ENCODE assay signal across 30 mouse cellular contexts in genomic region chr2:84761840-84762239, GRCm38 (mm10). TPM values are rescaled to one million over a fixed set of nuclear protein-coding genes. Genes with fewer than 3 reads are reported as not detected.
DNase-seq lines count a peak whose midpoint lies in the region; ATAC-seq and TF ChIP-seq lines count a peak whose summit lies in the region.
"Had no signal": no experiment of that assay in that cellular context is flagged by ENCODE, and none has a peak within 500 bp of the region (broad histone marks: within the 10 kb centered on the region; RNA-seq: fewer than 3 reads in every experiment).

No protein-coding gene starts in this region.

- in situ Hi-C loops in CH12.LX (cut with MboI; ENCODE audit: low pct_ligation_motif_present, low pct_unique_long_range_greater_than_20kb, low sequenced_read_pairs): no loop called here

- peak; percentile 38; the same call in 1 of the 2 replicates for ATAC-seq in liver, embryonic 16.5 days (ENCODE audit: low read depth)
- ATAC-seq in forebrain, embryonic 12.5 days (ENCODE audit: low FRiP score): no peak
- ATAC-seq: activated CD4-positive, CD25-positive, alpha-beta regulatory T cell, adult 4 months; forebrain, embryonic 13.5 days; forebrain, embryonic 16.5 days had no signal

- H3K79me2 ChIP-seq in CH12.LX (replicated peaks; ENCODE audit: control insufficient read depth, extremely low read depth, insufficient read depth, poor library complexity, severe bottlenecking): no peaks in the 10 kb centered on the region

- no peaks in the 10 kb centered on the region for H3K27me3 ChIP-seq in kidney, adult 2 months (replicated peaks; ENCODE audit: control insufficient read depth, insufficient read depth, low read length)
- H3K27me3 ChIP-seq in liver, embryonic 16.5 days (ENCODE audit: control insufficient read depth, insufficient read depth, low read depth, low read length): no peaks in the 10 kb centered on the region; the same call in 1 of the 2 replicates
- peaks cover 6% of the 10 kb centered on the region for H3K27me3 ChIP-seq in CH12.LX (replicated peaks)
- no peaks in the 10 kb centered on the region for H3K27me3 ChIP-seq in forebrain, embryonic 12.5 days
- H3K27me3 ChIP-seq: embryonic facial prominence, embryonic 13.5 days; forebrain, embryonic 13.5 days; heart, embryonic 13.5 days; hindbrain, embryonic 12.5 days; hindbrain, embryonic 15.5 days had no signal

- no peak for TF ChIP-seq RAD21 in CH12.LX (IDR thresholded peaks at IDR 0.05; ENCODE audit: low read depth, low read length)

- TF ChIP-seq EP300 in CH12.LX (IDR thresholded peaks at IDR 0.05; ENCODE audit: low read length): 0 out of 2 replicates have a peak, but pooled peaks have one; percentile 30

- peaks cover 10% of the 10 kb centered on the region; the same call in 1 of the 2 replicates for H3K4me1 ChIP-seq in kidney, adult 2 months (ENCODE audit: control insufficient read depth, insufficient read depth, low read length)
- no peaks in the 10 kb centered on the region; the same call in 1 of the 2 replicates for H3K4me1 ChIP-seq in liver, embryonic 16.5 days (ENCODE audit: control insufficient read depth, low read depth, low read length)
- H3K4me1 ChIP-seq in CH12.LX (ENCODE audit: control insufficient read depth in 1 of 2, insufficient read depth in 2 of 2): 0 out of 4 replicates have a peak, but pooled peaks cover 0 to 5% of the 10 kb centered on the region in 2 experiments
- H3K4me1 ChIP-seq in forebrain, embryonic 12.5 days: peaks cover 5% of the 10 kb centered on the region; the same call in 1 of the 2 replicates
- H3K4me1 ChIP-seq: embryonic facial prominence, embryonic 13.5 days; forebrain, embryonic 13.5 days; heart, embryonic 10.5 days; heart, embryonic 13.5 days; hindbrain, embryonic 12.5 days; hindbrain, embryonic 15.5 days had no signal

- no peak overlapping the region for H3K9ac ChIP-seq in liver, embryonic 16.5 days (ENCODE audit: low read depth, low read length)
- H3K9ac ChIP-seq in CH12.LX (ENCODE audit: insufficient read depth, low read depth): no peak overlapping the region
- no peak overlapping the region for H3K9ac ChIP-seq in forebrain, embryonic 12.5 days
- H3K9ac ChIP-seq: embryonic facial prominence, embryonic 13.5 days; forebrain, embryonic 13.5 days; heart, embryonic 13.5 days; hindbrain, embryonic 12.5 days; hindbrain, embryonic 15.5 days had no signal

- no peak overlapping the region for H3K4me3 ChIP-seq in kidney, adult 2 months (ENCODE audit: insufficient read depth, low read depth, low read length)
- H3K4me3 ChIP-seq in liver, embryonic 16.5 days (ENCODE audit: low read depth, low read length): no peak overlapping the region
- no peak overlapping the region for H3K4me3 ChIP-seq in CH12.LX (replicated peaks in 1 of 3; ENCODE audit: low read depth in 2 of 3, low read length in 2 of 3, poor library complexity in 1 of 3)
- H3K4me3 ChIP-seq in forebrain, embryonic 12.5 days (replicated peaks): no peak overlapping the region
- H3K4me3 ChIP-seq: embryonic facial prominence, embryonic 10.5 days; embryonic facial prominence, embryonic 13.5 days; erythroblast, embryonic 14.5 days; forebrain, embryonic 13.5 days; heart, adult 2 months; heart, embryonic 10.5 days; heart, embryonic 13.5 days; hindbrain, embryonic 12.5 days; hindbrain, embryonic 15.5 days had no signal

- intact Hi-C loops in heart, postnatal 14 days (cut with DNase I): no loop called here

- TF ChIP-seq CTCF in kidney, adult 2 months (conservative IDR thresholded peaks at IDR 0.05; ENCODE audit: insufficient read depth, insufficient read length, low read depth, low read length): no peak
- no peak for TF ChIP-seq CTCF in CH12.LX (conservative IDR thresholded peaks at IDR 0.05 in 1 of 2, IDR thresholded peaks at IDR 0.05 in 1 of 2; ENCODE audit: low read depth in 2 of 2, low read length in 2 of 2)

- no peak for TF ChIP-seq POLR2A in kidney, adult 2 months (IDR thresholded peaks at IDR 0.05; ENCODE audit: low read depth, low read length)
- no peak for TF ChIP-seq POLR2A in CH12.LX (IDR thresholded peaks at IDR 0.05; ENCODE audit: low read depth, low read length)

- 35% methylated on average over 1 of the region's 1 CpGs for WGBS in kidney, adult 2 months
- 40% methylated on average over 1 of the region's 1 CpGs for WGBS in liver, embryonic 16.5 days (ENCODE audit: insufficient replicate concordance)
- 91% methylated on average over 1 of the region's 1 CpGs for WGBS in forebrain, embryonic 12.5 days

- H3K4me2 ChIP-seq in liver, embryonic 16.5 days (ENCODE audit: low read depth, low read length): no peak overlapping the region
- H3K4me2 ChIP-seq in CH12.LX (ENCODE audit: insufficient read depth, low read depth, poor library complexity, severe bottlenecking): peak overlapping the region; percentile 2; the same call in 1 of the 2 replicates
- no peak overlapping the region for H3K4me2 ChIP-seq in forebrain, embryonic 12.5 days
- H3K4me2 ChIP-seq: embryonic facial prominence, embryonic 13.5 days; forebrain, embryonic 13.5 days; heart, embryonic 13.5 days; hindbrain, embryonic 12.5 days; hindbrain, embryonic 15.5 days had no signal

- dilution Hi-C loops in CH12.LX (cut with MboI; ENCODE audit: extremely low pct_ligation_motif_present, extremely low pct_unique_long_range_greater_than_20kb, low sequenced_read_pairs): no loop called here

- H3K36me3 ChIP-seq in kidney, adult 2 months (ENCODE audit: control insufficient read depth, insufficient read depth, low read length): no peaks in the 10 kb centered on the region
- H3K36me3 ChIP-seq in liver, embryonic 16.5 days (ENCODE audit: control insufficient read depth, insufficient read depth): no peaks in the 10 kb centered on the region
- no peaks in the 10 kb centered on the region for H3K36me3 ChIP-seq in CH12.LX (replicated peaks in 1 of 2; ENCODE audit: control insufficient read depth in 1 of 2, insufficient read depth in 1 of 2, low read length in 1 of 2)
- no peaks in the 10 kb centered on the region for H3K36me3 ChIP-seq in forebrain, embryonic 12.5 days (replicated peaks)
- H3K36me3 ChIP-seq: embryonic facial prominence, embryonic 10.5 days; embryonic facial prominence, embryonic 13.5 days; heart, embryonic 10.5 days; hindbrain, embryonic 12.5 days; hindbrain, embryonic 15.5 days had no signal

- no peak overlapping the region for H3K27ac ChIP-seq in kidney, adult 2 months (ENCODE audit: insufficient read depth, low read depth, low read length)
- peak overlapping the region; percentile 30; the same call in 1 of the 2 replicates for H3K27ac ChIP-seq in liver, embryonic 16.5 days (ENCODE audit: low read length)
- H3K27ac ChIP-seq in CH12.LX (ENCODE audit: insufficient read depth, low read depth): no peak overlapping the region
- H3K27ac ChIP-seq in forebrain, embryonic 12.5 days: no peak overlapping the region
- H3K27ac ChIP-seq: embryonic facial prominence, embryonic 10.5 days; embryonic facial prominence, embryonic 13.5 days; forebrain, embryonic 13.5 days; heart, adult 2 months; heart, embryonic 10.5 days; heart, embryonic 13.5 days; hindbrain, embryonic 12.5 days; hindbrain, embryonic 15.5 days had no signal

- no peaks in the 10 kb centered on the region for H3K9me3 ChIP-seq in liver, embryonic 16.5 days (replicated peaks; ENCODE audit: control insufficient read depth, low read length)
- H3K9me3 ChIP-seq in CH12.LX (replicated peaks; ENCODE audit: low read length): no peaks in the 10 kb centered on the region
- H3K9me3 ChIP-seq in forebrain, embryonic 12.5 days: no peaks in the 10 kb centered on the region
- H3K9me3 ChIP-seq: embryonic facial prominence, embryonic 10.5 days; embryonic facial prominence, embryonic 13.5 days; forebrain, embryonic 13.5 days; heart, embryonic 10.5 days; heart, embryonic 13.5 days; hindbrain, embryonic 12.5 days; hindbrain, embryonic 15.5 days had no signal

- DNase-seq in kidney, adult 2 months: peak; percentile 43
- DNase-seq in kidney, postnatal 4 days: no peak
- DNase-seq in liver (no peak), CH12.LX (ENCODE audit: extremely low read depth) (no peak), adipocyte (ENCODE audit: low spot score) (peak; percentile 37)
- DNase-seq in heart, postnatal 14 days: no peak
- DNase-seq: adrenal gland, postnatal 14 days; B cell, adult 2 months; cerebellum, adult 18-20 months; cerebellum, adult 9-10 months; cerebellum, postnatal 14 days; embryo, embryonic 11 days; gastrocnemius, postnatal 10 days; gastrocnemius, postnatal 36 days; heart, adult 2 months had no signal

RNA-seq across cellular contexts. Expression of gene Serping1, which starts 13.4 kb away (rescaled TPM):
- polyA plus RNA-seq in kidney, adult 2 months (2012; rRNA removed): 232 and 288 TPM in 2 replicates
- polyA plus RNA-seq in liver, embryonic 16.5 days (2015; fragmentation: Nextera tagmentation; extraction: Ambion mirVana): 119 and 133 TPM in 2 replicates
- not detected in 2 replicates for total RNA-seq in CH12.LX (2012; rRNA removed)
- total RNA-seq in CH12.LX (2014; rRNA removed): not detected in 2 replicates
- polyA plus RNA-seq in CH12.LX (2012; ENCODE audit: insufficient read length, low read depth): not detected in 2 replicates
- polyA plus RNA-seq in forebrain, embryonic 12.5 days (2016; fragmentation: Nextera tagmentation; extraction: Ambion mirVana): 27.6 and 30.3 TPM in 2 replicates
- 10 to 100 TPM; 58.8 to 72.1 TPM for total RNA-seq in heart, postnatal 14 days (2021)
- total RNA-seq: common myeloid progenitor, adult 5-6 weeks; granulocyte monocyte progenitor cell, adult 5-6 weeks; hematopoietic stem cell, adult 5-6 weeks had no signal
- polyA plus RNA-seq: activated CD4-positive, CD25-positive, alpha-beta regulatory T cell, adult 4 months; erythroblast, embryonic 14.5 days had no signal

RNA-seq across cellular contexts. Expression of gene Gm19426, which starts 18.4 kb away (rescaled TPM):
- 2.0 TPM in 2 replicates for polyA plus RNA-seq in kidney, adult 2 months (2012; rRNA removed)
- polyA plus RNA-seq in liver, embryonic 16.5 days (2015; fragmentation: Nextera tagmentation; extraction: Ambion mirVana): 0.89 and 0.95 TPM in 2 replicates
- total RNA-seq in CH12.LX (2012; rRNA removed) (not detected in 2 replicates), CH12.LX (2014; rRNA removed) (not detected in 2 replicates)
- not detected in 2 replicates for polyA plus RNA-seq in CH12.LX (2012; ENCODE audit: insufficient read length, low read depth)
- polyA plus RNA-seq in forebrain, embryonic 12.5 days (2016; fragmentation: Nextera tagmentation; extraction: Ambion mirVana): 9.4 and 10.2 TPM in 2 replicates
- 1 to 10 TPM; 1.6 to 2.2 TPM for total RNA-seq in heart, postnatal 14 days (2021)
- total RNA-seq: common myeloid progenitor, adult 5-6 weeks; granulocyte monocyte progenitor cell, adult 5-6 weeks; hematopoietic stem cell, adult 5-6 weeks had no signal
- polyA plus RNA-seq: activated CD4-positive, CD25-positive, alpha-beta regulatory T cell, adult 4 months had no signal

RNA-seq across cellular contexts. Expression of gene Ypel4, which starts 28.0 kb away (rescaled TPM):
- polyA plus RNA-seq in kidney, adult 2 months (2012; rRNA removed): 0.46 and 0.48 TPM in 2 replicates
- 69.6 and 79.1 TPM in 2 replicates for polyA plus RNA-seq in liver, embryonic 16.5 days (2015; fragmentation: Nextera tagmentation; extraction: Ambion mirVana)
- 0.25 and 0.59 TPM in 2 replicates for total RNA-seq in CH12.LX (2012; rRNA removed)
- not detected in 2 replicates for total RNA-seq in CH12.LX (2014; rRNA removed)
- not detected in 2 replicates for polyA plus RNA-seq in CH12.LX (2012; ENCODE audit: insufficient read length, low read depth)
- 18.7 and 19.6 TPM in 2 replicates for polyA plus RNA-seq in forebrain, embryonic 12.5 days (2016; fragmentation: Nextera tagmentation; extraction: Ambion mirVana)
- 1 to 10 TPM in 1 of 2 experiments, under 1 TPM in 1; 0.93 to 1.3 TPM for total RNA-seq in heart, postnatal 14 days (2021)
- total RNA-seq: granulocyte monocyte progenitor cell, adult 5-6 weeks had no signal

RNA-seq across cellular contexts. Expression of gene Clp1, which starts 34.7 kb away (rescaled TPM):
- 9.3 and 11.1 TPM in 2 replicates for polyA plus RNA-seq in kidney, adult 2 months (2012; rRNA removed)
- 49.7 and 56.2 TPM in 2 replicates for polyA plus RNA-seq in liver, embryonic 16.5 days (2015; fragmentation: Nextera tagmentation; extraction: Ambion mirVana)
- total RNA-seq in CH12.LX (2012; rRNA removed) (32.0 and 42.1 TPM in 2 replicates), CH12.LX (2014; rRNA removed) (65.2 and 67.1 TPM in 2 replicates)
- polyA plus RNA-seq in CH12.LX (2012; ENCODE audit: insufficient read length, low read depth): 37.0 and 46.5 TPM in 2 replicates
- polyA plus RNA-seq in forebrain, embryonic 12.5 days (2016; fragmentation: Nextera tagmentation; extraction: Ambion mirVana): 39.9 and 40.7 TPM in 2 replicates
- total RNA-seq in heart, postnatal 14 days (2021): 1 to 10 TPM; 4.9 to 5.8 TPM

RNA-seq across cellular contexts. Expression of gene Ube2l6, which starts 36.8 kb away (rescaled TPM):
- polyA plus RNA-seq in kidney, adult 2 months (2012; rRNA removed): 18.1 and 24.1 TPM in 2 replicates
- 486 and 542 TPM in 2 replicates for polyA plus RNA-seq in liver, embryonic 16.5 days (2015; fragmentation: Nextera tagmentation; extraction: Ambion mirVana)
- total RNA-seq in CH12.LX (2012; rRNA removed) (1.7 and 2.0 TPM in 2 replicates), CH12.LX (2014; rRNA removed) (7.3 and 8.5 TPM in 2 replicates)
- polyA plus RNA-seq in CH12.LX (2012; ENCODE audit: insufficient read length, low read depth): 4.1 and 5.0 TPM in 2 replicates
- 30.0 and 30.5 TPM in 2 replicates for polyA plus RNA-seq in forebrain, embryonic 12.5 days (2016; fragmentation: Nextera tagmentation; extraction: Ambion mirVana)
- 10 to 100 TPM; 67.6 to 87.8 TPM for total RNA-seq in heart, postnatal 14 days (2021)

Comparison
In these comparisons a context has a peak if more than half of its experiments do, and no peak if none do; other contexts are left out.
1. DNase-seq: peak in kidney, adult 2 months (single experiment) and adipocyte (single experiment); none in kidney, postnatal 4 days (0 of 2), liver (single experiment), CH12.LX (single experiment) and heart, postnatal 14 days (0 of 2).
2. RNA of gene Serping1, which starts 13.4 kb away (polyA plus RNA-seq): 232 to 288 TPM in kidney, adult 2 months, 119 to 133 TPM in liver, embryonic 16.5 days and 27.6 to 30.3 TPM in forebrain, embryonic 12.5 days; not detected in CH12.LX; every median in the first group is over 10 times any median in the second.
3. RNA of gene Ypel4, which starts 28.0 kb away (polyA plus RNA-seq): 69.6 to 79.1 TPM in liver, embryonic 16.5 days and 18.7 to 19.6 TPM in forebrain, embryonic 12.5 days; 0.46 to 0.48 TPM in kidney, adult 2 months and not detected in CH12.LX; every median in the first group is over 10 times any median in the second.